Mouse (Mus musculus): ENCODE measurements around the gene Lmln.

DNA sequence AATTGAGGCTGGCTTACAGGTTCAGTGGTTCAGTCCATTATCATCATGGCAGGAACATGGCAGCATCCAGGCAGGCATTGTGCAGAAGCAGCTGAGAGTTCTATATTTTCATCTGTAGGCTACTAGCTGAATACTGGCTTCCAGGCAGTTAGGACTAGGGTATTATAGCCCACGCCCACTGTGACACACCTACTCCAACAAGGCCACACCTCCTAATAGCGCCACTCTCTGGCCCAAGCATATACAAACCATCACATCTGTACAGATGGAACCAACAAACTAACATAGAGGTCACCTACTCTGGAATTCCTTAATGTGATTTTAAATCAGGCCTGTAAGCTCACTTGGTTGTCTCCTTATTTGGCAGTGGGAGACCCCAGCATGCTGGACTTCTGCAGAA lies 13.6 kb upstream of the Lmln start:
- no peak for TF ChIP-seq CTCF (conservative IDR thresholded peaks at IDR 0.05; ENCODE audit: low read length)
- no peak for TF ChIP-seq POU5F1 (IDR thresholded peaks at IDR 0.05; ENCODE audit: borderline replicate concordance, low read length)
